15 mouse cellular contexts compared by ENCODE assay signal in genomic region chr6:39990772-39991171, GRCm38 (mm10).
"Had no signal": no experiment of that assay in that cellular context is flagged by ENCODE, and none has a peak within 500 bp of the region (broad histone marks: within the 10 kb centered on the region; RNA-seq: fewer than 3 reads in every experiment).

No protein-coding gene starts in this region.

- H3K4me2 ChIP-seq: liver, embryonic 13.5 days; lung, embryonic 15.5 days; midbrain, embryonic 11.5 days; neural tube, embryonic 12.5 days; neural tube, embryonic 15.5 days had no signal

- H3K27me3 ChIP-seq: liver, embryonic 13.5 days; lung, embryonic 15.5 days; neural tube, embryonic 12.5 days; neural tube, embryonic 15.5 days had no signal

- DNase-seq: kidney, adult 2 months; kidney, postnatal 25 days; layer of hippocampus, adult 9-11 months; liver, embryonic 13.5 days; midbrain, embryonic 14.5 days; thymus, adult 18-20 months; thymus, postnatal 36 days had no signal

- H3K9me3 ChIP-seq: liver, embryonic 13.5 days; lung, embryonic 15.5 days; neural tube, embryonic 12.5 days; neural tube, embryonic 15.5 days had no signal

- ATAC-seq: intestine, postnatal 0 days had no signal

- H3K36me3 ChIP-seq: liver, embryonic 13.5 days; lung, embryonic 15.5 days; neural tube, embryonic 12.5 days; neural tube, embryonic 15.5 days had no signal

- H3K4me1 ChIP-seq: liver, embryonic 13.5 days; lung, embryonic 15.5 days had no signal

- H3K27ac ChIP-seq: kidney, postnatal 0 days; layer of hippocampus, adult 2 months; left cerebral cortex, adult 2 months; liver, embryonic 13.5 days; lung, embryonic 15.5 days; neural tube, embryonic 12.5 days had no signal

- H3K4me3 ChIP-seq: layer of hippocampus, adult 2 months; left cerebral cortex, adult 2 months; liver, embryonic 13.5 days; lung, embryonic 15.5 days; neural tube, embryonic 12.5 days; neural tube, embryonic 15.5 days had no signal

- H3K9ac ChIP-seq: liver, embryonic 13.5 days; lung, embryonic 15.5 days; neural tube, embryonic 12.5 days; neural tube, embryonic 15.5 days had no signal
